Mouse (Mus musculus) retina, embryonic 14.5 days (tissue): ENCODE results near the gene Ccdc58.
A peak's percentile ranks its signal among the peaks of the same experiment; 100 is the strongest.
"Not testable (repeated sequence)": the region's sequence is repeated elsewhere in the genome, so short reads cannot be mapped to it uniquely, and the experiment has no call there.

Source experiments
- DNase-seq: peaks from one replicate; pipeline ENCODE4 v3.0.0-alpha.2; 2015; ENCODE audit warnings: low spot score

The Ccdc58 gene

GRCm38 (mm10) chr16:36071450-36072379 lies at the start of gene Ccdc58, which contains the start of gene Fam162a:
Ccdc58 (plus strand) TSS chr16:36071685.
Fam162a (minus strand) TSS chr16:36071594.
- DNase-seq = peak; percentile 93

GRCm38 (mm10) chr16:36028120-36028519 lies 43.4 kb upstream of the Ccdc58 start:
- DNase-seq = not testable (repeated sequence)

DNA sequence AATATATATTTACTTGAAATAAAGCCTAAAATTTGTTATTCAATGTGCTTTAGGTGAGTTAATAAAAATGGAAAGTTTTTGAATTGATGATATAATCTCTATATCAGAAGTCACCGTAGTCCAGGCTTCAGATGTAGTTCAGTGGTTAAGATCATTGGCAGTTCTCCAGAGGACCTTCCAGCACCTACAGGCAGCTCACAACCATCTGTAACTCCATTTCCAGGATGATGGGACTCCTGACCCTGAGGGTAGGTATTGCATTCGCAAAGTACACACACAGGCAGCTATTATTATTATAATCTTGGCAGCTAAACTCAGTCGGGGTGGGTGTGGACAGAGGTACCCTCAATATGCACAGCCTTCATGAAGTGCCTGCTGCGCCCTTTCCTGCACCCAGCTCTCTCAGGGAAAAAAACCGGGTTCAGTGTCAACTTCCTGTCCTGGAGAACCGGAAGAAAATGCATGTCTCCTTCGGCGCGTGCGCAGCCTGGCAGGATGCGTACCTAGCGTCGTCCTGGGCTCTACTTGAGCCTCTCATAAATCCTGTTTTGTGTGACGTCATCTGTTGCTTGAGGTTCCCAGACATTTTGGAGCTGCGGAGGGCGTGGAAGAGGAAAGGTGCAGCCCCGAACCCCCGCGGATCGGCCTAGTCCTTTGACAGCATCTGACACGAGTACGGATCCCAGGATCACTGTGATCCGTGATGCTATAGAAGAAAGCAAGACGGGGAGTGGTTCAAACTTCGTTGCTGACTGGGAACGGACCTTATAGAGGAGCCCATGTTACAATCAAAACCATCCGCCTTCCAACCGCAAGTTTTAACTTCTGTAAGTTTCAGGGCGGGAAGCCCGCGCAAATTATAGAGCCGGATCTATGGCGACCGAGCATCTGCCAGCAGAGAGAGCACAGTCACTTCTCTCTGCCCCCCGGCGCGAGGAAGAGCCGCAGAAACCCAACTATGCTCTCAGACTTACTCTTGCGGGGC lies 30.6 kb upstream of the Ccdc58 start, which contains the start of gene Wdr5b:
Gene Wdr5b (plus strand): TSS at position 551 of the 985 bp plus-strand sequence.
- peak; percentile 95 for DNase-seq

DNA sequence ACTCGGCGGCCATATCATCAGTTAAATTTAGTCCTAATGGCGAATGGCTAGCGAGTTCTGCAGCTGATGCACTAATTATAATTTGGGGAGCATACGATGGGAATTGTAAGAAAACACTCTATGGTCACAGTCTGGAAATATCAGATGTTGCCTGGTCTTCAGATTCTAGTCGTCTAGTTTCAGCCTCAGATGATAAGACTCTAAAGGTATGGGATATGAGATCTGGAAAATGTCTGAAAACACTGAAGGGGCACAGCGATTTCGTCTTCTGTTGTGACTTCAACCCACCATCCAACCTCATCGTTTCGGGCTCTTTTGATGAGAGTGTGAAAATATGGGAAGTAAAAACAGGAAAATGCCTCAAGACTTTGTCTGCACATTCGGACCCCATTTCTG lies 29.9 kb upstream of the Ccdc58 start:
- DNase-seq = no peak

- DNase-seq = no peak
Measured at GRCm38 (mm10) chr16:36043073-36043472, 28.4 kb upstream of the Ccdc58 start.

DNA sequence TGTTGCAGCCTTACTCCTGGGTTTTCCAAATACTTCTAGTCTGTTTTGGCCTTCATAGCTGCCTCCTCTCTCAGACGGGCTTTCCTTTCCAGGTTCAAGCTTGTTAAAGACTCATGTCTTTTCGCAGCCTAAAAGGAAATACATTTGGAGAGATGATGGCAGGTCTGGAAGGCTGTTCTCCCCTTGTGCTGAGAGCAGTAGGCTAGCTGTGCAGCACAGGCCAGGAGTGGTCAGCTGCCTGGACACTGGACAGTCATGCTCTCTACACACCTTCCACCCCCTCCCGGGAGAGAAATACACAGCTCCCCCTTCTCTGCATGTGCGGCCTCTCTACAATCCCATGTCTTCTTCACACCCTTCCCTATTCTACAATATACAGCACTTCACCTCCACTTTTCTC lies 27.5 kb upstream of the Ccdc58 start:
- no peak for DNase-seq

GRCm38 (mm10) chr16:36047538-36047937 lies 23.9 kb upstream of the Ccdc58 start:
- no peak for DNase-seq

DNA sequence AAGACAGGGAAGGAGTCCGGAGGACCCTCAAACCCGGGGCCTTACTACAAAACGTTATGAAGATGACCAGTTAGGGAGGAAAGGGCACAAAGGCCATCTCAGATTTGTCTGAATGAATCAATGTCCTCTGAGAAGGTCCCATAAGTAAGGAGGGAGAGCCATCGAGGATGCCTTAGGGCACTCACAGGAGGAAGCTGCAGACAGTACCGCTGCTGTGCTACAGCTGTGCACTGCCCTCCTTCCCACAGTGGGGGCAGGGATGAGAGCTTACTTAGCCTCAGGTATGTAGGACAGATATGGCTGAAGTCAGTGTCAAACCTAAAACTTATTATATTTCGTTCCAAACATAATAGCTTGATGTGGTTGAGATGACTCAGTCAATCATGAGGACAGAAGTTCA lies 20.0 kb upstream of the Ccdc58 start:
- no peak for DNase-seq

GRCm38 (mm10) chr16:36053524-36054275 lies 17.8 kb upstream of the Ccdc58 start:
- no peak for DNase-seq

- DNase-seq = no peak
Measured at GRCm38 (mm10) chr16:36054920-36055319, 16.6 kb upstream of the Ccdc58 start.

DNA sequence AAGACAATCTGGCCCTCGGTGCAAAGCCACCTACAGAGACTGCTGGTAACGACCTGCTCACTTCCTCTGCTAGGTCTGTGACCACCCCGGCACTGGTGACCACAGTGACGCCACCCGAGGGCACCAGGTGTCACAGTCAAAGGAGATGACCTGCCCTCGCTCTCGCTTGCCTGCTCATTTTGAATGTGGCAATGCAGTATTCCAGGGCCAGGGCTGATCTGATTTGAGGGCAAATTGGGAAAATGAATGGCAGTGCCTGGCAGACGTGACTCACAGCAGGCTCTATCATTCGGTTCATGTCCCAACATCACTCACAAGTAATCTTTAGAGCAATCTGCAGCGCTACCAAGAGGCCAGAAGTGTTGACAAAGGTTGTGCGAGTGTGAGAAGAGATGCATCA lies 15.1 kb upstream of the Ccdc58 start:
- DNase-seq = no peak

DNA sequence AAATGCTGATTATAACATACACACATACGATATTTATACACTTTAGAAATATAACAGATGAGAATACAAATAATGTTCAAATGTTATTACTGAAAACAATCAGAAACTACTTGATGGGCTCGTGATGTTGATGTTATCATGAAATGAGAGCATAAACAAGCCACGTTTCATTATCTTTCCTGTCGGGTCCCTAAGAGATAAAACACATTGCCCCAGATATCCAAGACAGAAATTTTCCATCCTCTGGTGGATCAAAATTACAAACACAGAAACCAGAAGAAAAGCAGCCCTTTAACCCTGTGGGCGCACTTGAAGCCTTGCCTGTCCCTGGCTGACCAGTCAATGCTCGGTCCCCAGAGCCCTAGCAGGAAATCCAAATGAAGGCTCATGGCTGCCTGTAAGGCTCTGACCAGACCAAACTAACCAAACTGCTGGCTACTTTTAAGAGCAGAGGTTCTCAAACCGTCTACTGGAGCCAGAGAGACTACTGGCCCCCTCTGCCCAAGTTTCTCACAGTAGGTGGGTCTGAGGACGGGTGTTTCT lies 13.5 kb upstream of the Ccdc58 start:
- no peak for DNase-seq

DNA sequence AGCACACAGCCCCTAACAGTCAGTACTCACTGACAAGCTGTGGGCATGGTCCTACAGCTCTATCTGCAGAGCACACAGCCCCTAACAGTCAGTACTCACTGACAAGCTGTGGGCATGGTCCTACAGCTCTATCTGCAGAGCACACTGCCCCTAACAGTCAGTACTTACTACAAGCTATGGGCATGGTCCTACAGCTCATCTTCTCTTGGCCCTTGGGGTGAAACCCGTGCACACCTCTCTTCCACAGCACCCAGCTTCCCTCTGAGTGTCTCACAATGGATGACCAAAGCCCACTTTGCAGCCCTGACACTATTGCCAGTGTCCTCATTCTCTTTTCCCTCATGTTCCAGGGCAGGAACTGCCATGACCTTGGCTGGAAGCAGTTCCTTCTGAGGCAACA lies 9.0 kb upstream of the Ccdc58 start:
- DNase-seq = not testable (repeated sequence)

GRCm38 (mm10) chr16:36063315-36063714 lies 8.2 kb upstream of the Ccdc58 start:
- no peak for DNase-seq

- no peak for DNase-seq
Measured at GRCm38 (mm10) chr16:36064904-36065303, 6.6 kb upstream of the Ccdc58 start.

DNA sequence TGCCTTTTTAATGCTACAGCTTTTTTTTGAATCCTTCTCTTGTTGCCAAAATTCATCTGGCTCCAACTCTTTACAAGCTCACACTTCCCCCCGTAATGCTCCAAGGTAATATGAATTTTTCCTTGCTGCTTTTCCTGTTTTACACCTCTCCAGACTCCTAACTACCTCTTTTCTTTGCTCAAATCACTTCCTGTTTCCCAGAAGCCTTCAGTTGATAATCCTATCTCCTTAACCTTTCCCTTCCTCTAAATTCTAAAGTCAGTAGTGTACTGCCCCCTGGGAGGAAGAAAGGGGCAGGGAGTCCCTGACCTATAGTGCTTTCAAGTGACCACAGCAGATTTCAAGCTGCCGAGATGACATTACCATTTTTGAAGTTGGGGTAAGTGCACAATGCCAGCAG lies 3.8 kb upstream of the Ccdc58 start:
- no peak for DNase-seq

DNA sequence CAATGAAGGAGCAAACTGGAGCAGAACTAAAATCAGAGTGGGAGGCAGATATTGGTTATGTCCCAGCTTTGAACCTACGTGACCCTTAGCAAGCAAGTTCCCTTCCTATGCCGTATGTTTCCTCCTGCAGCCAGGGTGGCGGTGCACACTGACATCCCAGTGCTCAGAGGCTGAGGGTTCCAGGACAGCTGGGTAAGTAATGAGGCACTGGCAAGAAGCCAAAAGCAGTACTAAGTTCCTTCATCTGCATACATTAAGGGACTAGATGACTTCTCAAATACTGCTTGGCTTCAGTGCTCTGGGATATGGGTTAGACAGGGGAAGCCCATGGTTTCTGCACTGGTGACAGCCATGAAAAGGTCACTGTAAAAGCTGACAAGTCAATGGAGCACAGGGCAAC lies 3.1 kb upstream of the Ccdc58 start:
- no peak for DNase-seq

DNA sequence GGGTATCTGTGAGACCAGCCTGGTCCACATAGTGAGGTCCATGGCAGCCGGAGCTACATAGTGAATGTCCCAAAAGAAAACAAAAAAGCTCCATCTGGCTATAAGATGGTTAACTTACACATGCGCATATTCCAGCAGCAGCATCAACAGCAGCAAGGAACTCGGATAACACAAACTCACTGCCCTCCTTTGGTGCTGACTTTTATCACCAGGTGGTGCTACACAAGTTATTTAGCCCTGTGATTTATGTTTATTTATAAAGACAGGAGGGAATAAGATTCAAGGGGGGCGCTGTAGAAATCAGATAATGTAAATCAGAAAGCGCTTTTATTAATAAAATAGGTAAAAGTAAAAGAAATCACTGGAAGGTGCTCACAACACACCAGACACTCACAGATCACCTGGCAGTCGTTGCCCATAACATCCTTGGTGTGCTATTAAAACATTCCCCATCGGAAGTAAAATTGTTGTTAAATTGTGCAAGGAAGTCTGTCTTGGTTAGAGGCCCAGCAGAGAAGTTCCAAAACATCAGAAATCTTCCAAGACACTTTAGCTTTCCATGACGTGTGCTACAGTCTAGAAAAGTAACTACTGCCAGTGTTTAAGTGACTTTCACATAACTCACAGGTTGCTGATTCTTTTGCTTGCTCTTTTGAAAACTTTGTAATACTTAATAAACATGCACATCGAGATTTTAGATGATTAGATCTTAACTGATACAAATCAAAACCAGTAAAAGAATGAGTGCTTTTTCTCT lies 1.5 kb upstream of the Ccdc58 start:
- no peak for DNase-seq

- no peak for DNase-seq
Measured at GRCm38 (mm10) chr16:36071071-36071449, 425 bp upstream of the Ccdc58 start.

GRCm38 (mm10) chr16:36072410-36073011 lies 1.0 kb downstream of the Ccdc58 start:
- no peak for DNase-seq
